Mouse (Mus musculus) spleen, embryonic (tissue): ENCODE data around the gene Pi4k2a.

Experiments
- CTCF ChIA-PET: fragments of 350-600 bp; sonication (Branson Sonifier 250); formaldehyde crosslinking; loops from one replicate; lab custom pipeline; 2022; lab: Charles Lee

Pi4k2a gene

GRCm38 (mm10) chr19:42130294-42130606, 40.0 kb downstream of the Pi4k2a start:
- CTCF ChIA-PET: interaction anchor here (0.9 to 1.4 kb wide), 3 partner anchors 14 to 43 kb away, joined by 4 to 7 read pairs (median 4); partner anchors contain the start of gene Morn4

- CTCF ChIA-PET: interaction anchor here (0.7 to 1.4 kb wide), 2 partner anchors 19 to 101 kb away, joined by 4 read pairs; no protein-coding TSS in a partner anchor
Observed at GRCm38 (mm10) chr19:42131101-42131500, 40.8 kb downstream of the Pi4k2a start.

DNA sequence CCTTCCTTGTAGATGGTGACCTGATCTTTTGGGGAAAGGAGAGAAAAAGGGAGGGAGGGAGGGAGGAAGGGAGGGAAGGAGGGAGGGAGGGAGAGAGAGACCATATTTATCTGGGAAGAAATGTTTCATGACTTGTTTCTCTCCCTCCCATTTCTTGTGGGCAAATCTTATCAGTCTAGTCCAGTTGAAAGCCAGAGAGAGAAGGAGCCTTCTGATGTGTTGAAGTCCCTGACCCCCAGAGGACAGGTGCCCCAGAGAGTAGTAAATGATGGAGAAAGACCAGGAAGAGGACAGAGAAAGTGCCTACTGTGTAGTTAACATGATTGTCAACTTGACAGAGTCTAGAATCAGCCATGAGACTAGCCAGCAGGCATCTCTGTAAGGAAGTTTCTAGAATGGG, 44.8 kb downstream of the Pi4k2a start:
- CTCF ChIA-PET: no interaction called here

- CTCF ChIA-PET: no interaction called here
Observed at GRCm38 (mm10) chr19:42136126-42136525, 45.9 kb downstream of the Pi4k2a start.

DNA sequence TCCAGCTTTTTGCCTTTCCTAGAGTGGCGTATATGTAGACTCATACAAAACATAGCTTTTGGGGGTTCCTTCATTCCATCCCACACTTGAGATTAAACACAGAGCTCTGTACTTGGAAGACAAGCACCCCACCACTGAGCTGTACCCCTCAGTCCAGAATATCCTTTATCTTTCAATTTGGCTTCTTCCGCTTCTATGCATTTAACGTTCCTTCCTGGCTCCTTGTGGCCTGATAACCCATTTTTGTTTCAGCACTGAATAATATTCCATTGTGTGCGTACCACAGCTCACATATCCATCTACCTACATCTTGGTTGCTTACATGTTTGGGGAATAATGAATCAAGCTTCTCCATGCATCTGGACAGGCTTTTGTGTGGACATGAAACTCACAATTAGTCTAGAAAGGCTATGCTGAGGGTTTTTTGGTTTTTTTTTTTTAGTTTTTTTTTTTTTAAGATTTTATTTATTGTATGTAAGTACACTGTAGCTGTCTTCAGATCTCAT, 47.0 kb downstream of the Pi4k2a start:
- CTCF ChIA-PET: no interaction called here

DNA sequence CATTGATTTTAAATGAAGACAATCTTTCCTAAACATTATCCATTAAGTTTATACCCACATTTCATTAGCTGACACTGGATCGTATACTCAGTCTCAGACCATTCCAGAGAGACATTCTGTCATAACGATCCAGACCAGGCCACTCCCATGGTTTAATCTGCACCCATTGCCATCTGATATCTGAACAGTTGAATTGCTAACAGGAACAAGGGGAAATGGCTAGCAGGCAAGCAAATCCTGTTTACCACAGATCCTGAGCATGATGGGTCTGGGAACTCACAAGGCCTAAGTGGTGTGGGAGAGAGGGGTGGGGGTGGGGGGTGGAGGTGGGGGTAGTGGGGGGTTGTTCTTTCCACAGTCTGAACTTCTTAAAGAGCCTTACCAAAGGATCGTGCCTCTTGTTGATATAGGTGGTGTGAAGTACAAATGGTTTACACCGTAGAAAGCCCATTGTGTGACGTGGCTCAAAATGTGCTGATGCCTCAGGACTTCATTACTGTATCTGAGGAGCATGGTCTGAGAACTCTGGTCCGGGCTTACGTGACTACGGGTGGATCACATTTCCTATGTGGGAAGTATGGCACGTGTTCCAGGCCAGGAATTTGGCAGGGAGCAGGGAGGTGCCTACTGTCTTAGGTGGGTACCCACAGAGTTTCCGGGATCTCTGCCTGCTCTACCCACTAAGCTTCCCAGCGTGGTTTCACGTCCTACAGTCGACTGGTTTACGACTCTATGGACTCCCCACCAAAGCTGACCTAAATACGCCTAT, 48.4 kb downstream of the Pi4k2a start:
- CTCF ChIA-PET: no interaction called here

GRCm38 (mm10) chr19:42139724-42140517, 49.7 kb downstream of the Pi4k2a start:
- CTCF ChIA-PET: no interaction called here

GRCm38 (mm10) chr19:42141998-42142397, 51.7 kb downstream of the Pi4k2a start:
- CTCF ChIA-PET: no interaction called here

DNA sequence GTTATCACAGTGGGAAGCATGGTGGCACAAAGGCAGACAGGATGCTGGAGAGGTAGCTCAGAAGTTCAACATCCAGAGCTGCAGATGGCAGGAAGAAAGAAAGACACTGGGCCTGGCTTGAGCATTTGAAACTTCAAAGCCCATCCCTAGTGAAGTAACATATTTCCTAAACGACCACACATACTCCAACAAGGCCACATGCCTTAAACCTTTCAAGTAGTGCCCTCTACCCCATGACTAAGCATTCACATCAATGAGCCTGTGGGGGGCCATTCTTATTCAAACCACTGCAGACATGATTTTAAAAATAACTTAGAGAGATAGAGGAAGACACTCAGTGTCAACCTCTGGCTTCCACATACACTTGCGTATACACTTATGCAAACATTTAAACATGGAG, 52.5 kb downstream of the Pi4k2a start:
- CTCF ChIA-PET: no interaction called here

- CTCF ChIA-PET: interaction anchor here (0.6 to 0.8 kb wide), 3 partner anchors 13 to 44 kb away, joined by 3 to 7 read pairs (median 4); no protein-coding TSS in a partner anchor
Observed at GRCm38 (mm10) chr19:42144067-42144466, 53.8 kb downstream of the Pi4k2a start.

GRCm38 (mm10) chr19:42144541-42145167, 54.4 kb downstream of the Pi4k2a start:
- CTCF ChIA-PET: interaction anchor here (0.6 to 0.8 kb wide), 3 partner anchors 12 to 44 kb away, joined by 3 to 7 read pairs (median 4); no protein-coding TSS in a partner anchor

GRCm38 (mm10) chr19:42145210-42145609, 54.9 kb downstream of the Pi4k2a start:
- CTCF ChIA-PET: interaction anchor here (0.6 kb wide), 1 partner anchor 99 kb away, joined by 3 read pairs; no protein-coding TSS in a partner anchor

- CTCF ChIA-PET: interaction anchor here (0.6 to 0.9 kb wide), 2 partner anchors 20 to 100 kb away, joined by 3 read pairs; no protein-coding TSS in a partner anchor
Observed at GRCm38 (mm10) chr19:42145731-42146130, 55.5 kb downstream of the Pi4k2a start.

DNA sequence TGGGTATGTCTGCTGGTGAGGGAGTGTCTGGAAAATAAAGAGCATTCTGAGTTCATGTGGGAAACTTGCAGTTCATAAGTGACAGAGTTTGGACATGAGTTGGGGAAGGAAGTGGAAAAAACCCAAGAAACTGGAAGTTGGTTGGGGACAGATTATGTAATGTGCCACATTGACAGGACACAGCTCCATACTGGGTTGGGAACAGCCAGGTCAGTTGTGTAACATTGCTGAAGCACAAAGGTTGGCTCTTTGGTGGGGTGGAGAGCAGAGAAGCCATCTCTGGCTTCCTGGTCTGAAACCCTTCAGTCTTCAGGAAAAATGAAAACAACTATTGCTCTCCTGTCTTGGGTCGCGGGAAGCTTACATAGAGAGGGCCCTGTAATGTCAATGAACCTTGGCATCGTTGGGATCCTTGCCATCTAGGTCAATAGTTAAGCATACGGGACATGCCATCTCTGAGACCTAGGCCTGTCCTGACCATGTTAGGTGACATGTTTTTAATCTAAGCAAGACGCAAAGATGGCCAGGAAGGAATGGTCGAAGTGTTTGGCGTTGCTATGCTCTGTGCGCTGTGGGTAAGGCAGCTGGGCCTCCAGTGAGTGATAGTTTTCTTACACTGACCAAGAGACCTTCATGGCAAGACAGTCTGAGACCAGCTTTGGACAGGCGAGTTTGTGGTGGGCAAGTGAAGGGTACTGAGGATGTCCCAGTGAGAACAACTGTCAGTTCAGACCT, 56.2 kb downstream of the Pi4k2a start:
- CTCF ChIA-PET: interaction anchor here (0.9 kb wide), 1 partner anchor 20 kb away, joined by 3 read pairs; no protein-coding TSS in a partner anchor

DNA sequence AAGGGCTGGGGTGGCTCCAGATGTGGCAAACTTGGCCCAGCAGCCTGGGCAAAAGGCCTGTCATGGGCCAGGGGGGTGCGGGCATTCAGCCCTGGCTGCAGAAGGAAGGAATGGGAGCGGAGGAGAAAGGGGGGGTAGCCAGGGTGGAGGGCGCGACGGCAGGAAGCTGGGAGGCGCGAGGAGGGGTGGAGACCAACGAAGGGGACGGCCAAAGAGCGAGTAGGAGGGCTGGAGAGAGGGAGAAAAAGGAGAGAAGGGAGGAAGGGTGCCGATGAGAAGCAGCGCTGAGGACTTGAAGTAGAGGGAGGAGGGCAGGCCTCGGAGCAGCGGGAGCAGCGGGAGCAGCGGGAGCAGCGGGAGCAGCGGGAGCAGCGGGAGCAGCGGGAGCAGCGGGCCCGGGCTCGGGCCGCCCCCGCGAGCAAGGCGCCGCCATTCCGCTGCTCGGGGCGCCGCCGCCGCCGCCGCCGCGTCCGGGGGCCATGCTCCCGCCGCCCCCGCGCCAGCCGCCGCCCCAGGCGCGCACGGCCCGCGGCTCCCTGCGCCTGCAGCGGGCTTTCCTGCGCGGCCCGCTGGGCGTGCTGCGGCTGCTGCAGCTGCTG, 57.0 kb downstream of the Pi4k2a start, which contains the start of gene Marveld1:
Gene Marveld1, plus strand, starts transcription at position 231 of the 599 bp plus-strand sequence.
- CTCF ChIA-PET: no interaction called here

DNA sequence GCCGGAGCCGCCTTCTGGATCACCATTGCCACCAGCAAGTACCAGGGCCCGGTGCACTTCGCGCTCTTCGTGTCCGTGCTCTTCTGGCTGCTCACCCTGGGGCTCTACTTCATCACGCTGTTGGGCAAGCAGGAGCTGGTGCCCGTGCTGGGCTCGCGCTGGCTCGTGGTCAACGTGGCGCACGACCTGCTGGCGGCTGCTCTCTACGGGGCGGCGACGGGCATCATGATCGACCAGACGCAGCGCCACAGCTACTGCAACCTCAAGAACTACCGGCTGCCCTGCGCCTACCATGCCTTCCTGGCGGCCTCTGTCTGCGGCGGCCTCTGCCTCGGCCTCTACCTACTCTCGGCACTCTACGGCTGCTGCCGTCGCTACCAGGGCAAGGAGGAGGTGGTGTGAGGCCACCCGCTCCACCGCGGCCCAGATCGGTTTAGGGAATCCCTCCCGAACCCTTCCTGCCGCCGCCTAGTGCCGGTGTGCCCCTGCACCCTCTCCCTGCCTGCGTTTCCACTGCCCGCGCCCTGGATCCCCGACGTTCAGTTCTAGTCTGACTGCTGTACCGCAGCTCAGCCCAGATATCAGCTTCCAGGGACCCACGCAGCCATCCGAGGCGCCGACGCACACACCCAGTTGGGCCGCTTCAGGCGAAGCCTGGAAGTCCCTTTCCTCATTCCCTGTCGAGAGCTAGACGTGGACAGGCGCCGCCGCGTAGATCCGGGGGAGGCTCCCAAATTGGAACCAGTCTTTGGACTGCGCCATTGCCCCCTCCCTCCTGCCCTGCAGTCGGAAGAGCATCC, 57.7 kb downstream of the Pi4k2a start:
- CTCF ChIA-PET: no interaction called here

DNA sequence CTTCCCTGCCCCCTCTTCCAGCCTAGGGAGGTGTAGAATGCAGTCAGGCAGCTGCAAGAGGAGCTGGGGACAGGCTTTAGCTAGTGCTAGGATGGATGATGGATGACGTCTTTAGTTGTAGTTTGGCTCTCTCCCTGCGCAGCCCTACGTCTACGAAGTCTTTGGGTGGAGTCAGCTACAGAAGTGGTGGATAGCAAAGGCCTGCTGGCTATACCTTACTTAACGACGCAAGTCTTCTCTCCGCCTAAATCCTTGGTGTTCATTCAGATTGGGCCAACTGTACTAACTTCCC, 58.2 kb downstream of the Pi4k2a start:
- CTCF ChIA-PET: interaction anchor here (1.0 kb wide), 1 partner anchor 19 kb away, joined by 4 read pairs; no protein-coding TSS in a partner anchor

GRCm38 (mm10) chr19:42151990-42152389, 61.7 kb downstream of the Pi4k2a start:
- CTCF ChIA-PET: interaction anchor here (0.6 kb wide), 1 partner anchor 404 kb away, joined by 4 read pairs; no protein-coding TSS in a partner anchor

- CTCF ChIA-PET: interaction anchor here (0.6 to 0.9 kb wide), 2 partner anchors 13 to 15 kb away, joined by 4 to 5 read pairs; no protein-coding TSS in a partner anchor
Observed at GRCm38 (mm10) chr19:42157493-42158237, 67.4 kb downstream of the Pi4k2a start.
